Mouse (Mus musculus) WW6 (cell line): ENCODE data around the gene Rnf31.

Source experiments
- DNase-seq: peaks from one replicate; pipeline ENCODE4 v3.0.0-alpha.2; 2013; ENCODE audit warnings: low read depth, low spot score

The Rnf31 gene

DNA sequence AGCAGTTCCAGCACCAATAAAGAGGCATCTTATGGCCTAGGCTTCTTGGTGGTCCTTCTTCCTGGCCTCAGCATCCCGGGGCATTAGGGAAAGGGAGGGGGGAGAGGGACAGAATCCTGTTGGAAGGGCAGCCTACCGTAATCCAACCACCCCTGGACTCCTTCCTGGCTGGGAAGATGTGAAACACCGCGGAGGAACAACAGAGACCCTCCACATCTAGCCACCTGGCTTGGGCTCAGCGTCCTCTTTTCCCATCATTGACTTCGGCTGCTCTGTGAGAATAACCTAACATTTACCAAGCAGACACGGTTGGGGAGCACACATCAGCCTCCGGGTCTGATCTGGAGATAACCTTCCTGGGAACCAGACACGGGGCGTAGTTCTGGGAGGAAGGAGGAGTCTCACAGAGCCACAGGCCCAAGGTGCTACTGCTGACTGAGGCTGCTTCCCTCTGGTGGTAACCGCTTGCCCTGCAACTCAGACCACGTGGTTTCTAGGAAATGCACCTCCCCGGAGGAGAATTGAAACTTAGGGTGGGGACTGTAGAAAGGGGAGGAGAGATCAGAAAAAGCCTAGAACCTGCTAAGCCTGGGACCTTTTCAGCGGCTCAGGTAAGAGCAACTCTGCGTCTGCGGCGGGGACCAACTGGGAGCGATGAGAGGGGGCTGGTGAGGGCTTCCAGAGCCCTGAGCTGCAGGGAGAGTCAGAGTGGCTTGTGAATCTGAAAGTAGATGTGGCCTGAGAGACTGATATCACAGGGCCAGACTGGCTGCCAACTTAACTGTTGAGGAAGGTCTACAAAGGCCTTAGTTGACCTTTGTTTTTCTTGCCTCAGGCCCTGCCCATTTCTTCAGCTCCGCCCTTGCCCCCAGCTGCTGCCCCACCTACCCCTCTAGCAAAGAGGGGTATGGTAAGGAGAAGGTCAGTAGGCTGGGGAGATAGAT is 12.4 kb downstream of the Rnf31 start:
- DNase-seq = peak; percentile 92

DNA sequence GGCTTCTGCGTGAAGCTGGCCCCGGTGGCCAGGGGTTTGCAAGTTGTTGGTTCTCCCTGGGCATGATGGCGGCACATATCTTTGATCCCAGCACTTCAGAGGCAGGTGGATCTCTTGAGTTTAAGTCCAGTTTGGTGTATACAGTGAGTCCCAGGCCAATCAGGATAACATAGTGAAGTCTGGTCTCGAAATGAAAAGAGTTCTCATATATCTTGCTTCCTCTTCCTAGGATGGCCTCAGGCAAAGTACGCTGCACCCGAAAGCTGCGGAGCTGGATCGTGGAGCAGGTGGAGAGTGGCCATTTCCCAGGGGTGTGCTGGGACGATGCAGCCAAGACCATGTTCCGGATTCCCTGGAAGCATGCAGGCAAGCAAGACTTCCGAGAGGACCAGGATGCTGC is 13.3 kb downstream of the Rnf31 start:
- DNase-seq = no peak

DNA sequence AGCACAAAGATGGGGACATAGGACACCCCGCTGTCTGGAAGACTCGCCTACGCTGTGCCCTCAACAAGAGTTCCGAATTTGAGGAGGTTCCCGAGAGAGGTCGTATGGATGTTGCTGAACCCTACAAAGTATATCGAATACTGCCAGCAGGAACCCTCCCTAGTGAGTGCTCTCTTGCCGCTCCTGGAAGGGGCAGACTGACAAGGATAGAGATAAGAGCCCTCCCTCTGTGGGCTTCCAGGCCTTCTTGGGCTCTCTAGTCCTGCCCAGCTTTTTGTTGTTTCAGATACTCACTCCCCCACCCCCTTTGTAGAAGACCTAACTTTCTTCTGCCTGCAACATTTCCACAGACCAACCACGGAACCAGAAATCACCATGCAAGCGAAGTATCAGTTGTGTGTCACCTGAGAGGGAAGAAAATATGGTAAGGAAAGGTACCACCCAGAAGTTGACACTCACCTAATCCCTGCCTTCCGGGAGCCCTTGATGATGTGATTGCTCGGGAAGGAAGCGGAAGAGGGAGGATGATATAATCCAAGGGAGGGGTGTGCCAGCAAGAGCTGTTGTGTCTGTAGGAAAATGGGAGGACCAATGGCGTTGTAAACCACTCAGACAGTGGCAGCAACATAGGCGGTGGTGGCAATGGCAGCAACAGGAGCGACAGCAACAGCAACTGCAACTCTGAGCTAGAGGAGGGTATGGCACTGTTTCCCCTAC is 14.4 kb downstream of the Rnf31 start:
- no peak for DNase-seq

DNA sequence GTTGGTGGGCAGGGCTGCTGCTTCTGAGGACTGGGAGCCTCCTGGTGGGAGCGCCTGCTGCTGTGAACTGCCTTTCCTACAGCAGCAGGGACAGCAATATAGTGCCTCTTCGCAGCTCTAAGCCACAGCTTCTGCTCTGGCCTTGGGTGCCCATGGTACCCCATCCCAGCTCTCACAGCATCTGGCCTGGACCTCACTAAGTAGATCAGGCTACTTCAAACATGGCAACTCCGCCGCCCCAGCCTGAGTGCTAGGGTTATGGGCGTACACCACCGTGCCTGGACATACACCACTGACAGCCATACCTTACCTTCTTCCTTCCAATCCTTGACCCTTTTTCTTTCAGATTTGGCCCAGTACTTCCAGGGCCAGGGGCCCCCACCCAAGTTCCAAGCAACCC is 16.8 kb downstream of the Rnf31 start:
- no peak for DNase-seq

DNA sequence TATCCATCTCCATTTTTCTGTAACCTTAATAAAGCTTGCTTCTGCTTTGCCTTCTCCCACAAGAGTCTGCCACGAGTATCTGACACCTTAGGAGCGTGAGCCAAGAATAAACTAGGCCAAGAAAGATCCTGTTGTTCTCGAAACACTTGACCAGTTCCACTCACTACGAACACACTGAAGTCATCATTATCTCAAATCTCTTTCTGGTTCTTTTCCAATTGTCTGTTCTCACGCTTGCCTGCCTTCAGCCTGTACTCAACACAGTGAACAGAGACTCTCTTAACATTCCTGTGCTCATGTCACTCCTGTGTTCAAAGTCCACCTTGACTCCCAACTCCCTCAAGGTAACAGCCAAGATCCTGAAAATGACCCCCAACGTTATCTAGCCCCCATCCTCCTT is 21.8 kb downstream of the Rnf31 start:
- no peak for DNase-seq

DNA sequence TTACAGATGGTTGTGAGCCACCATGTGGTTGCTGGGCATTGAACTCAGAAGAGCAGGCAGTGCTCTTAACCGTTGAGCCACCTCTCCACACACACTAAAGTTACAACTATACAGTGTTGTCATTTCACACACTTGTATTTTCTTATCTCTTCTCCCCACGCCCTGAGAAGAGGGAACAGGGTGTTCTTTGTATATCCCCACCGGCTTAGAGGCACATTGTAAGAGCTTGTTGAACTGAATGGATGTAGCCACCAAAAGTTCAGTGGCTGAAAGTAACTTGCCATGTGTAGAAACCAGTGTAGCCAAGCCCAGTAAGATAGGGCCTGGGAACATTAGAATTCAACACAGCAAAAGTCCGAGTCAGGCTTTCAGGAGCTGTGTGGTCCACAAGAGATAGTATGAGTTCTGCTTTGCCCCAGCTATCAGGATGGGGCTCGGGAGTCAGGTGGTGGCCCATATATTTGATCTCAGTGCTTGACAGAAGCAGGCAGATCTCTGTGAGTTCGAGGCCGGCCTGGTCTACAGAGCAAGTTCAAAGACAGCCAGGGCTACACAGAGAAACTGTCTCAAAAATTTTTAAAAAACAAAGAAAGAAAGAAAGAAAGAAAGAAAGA is 23.2 kb downstream of the Rnf31 start:
- no peak for DNase-seq

DNA sequence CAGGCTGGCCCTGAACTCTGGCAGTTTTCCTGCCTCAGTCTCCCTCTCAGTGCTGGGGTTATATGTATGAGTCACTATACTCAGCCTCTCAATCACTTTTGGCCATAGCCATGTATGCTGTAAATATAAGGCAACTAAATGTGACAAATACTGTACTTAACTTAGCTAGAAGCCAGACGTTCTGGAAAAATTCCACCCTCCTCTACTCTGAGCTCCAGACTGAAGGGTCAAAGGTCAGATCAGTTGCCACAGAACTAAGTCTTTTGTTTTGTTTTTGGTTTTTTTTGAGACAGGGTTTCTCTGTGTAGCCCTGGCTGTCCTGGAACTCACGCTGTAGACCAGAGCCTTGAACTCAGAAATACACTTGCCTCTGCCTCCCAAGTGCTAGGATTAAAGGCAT is 24.4 kb downstream of the Rnf31 start:
- DNase-seq = no peak

DNA sequence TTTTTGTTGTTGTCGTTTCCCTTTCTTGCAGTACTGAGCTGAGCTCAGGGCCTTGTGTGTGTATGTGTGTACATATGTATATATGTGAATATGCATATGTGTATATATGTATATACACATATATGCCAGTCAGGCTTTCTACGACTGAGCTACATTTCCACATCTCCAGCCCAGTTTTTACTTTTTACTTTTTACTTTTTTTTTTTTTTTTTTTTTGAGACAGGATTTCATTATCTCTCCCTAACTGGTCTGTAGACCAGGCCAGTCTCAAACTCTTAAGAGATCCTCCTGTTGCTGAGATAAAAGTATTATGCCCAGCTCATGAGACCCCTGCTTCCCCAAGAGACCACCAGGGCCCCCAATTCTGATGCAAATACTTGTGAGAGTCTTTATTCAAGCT is 25.3 kb downstream of the Rnf31 start:
- no peak for DNase-seq

DNA sequence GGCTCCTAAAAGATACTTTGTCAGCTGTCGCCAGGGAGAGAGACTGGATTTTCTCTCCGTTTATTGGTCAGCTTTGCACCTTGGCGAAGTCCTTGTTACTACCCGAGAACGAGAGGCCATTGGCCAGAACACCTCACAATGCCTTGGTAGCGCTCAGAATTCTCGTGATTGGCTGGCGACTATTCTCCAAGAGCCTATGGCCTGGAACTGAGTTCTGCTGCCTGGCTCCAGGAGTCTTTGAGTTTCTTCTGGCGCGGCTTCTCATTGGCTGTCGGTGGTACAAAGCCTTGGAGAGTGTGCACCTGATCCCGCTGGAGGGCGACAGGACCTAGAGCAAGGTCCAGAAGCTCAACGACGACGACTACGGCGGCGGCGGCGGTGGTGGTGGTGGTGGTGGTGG is 26.3 kb downstream of the Rnf31 start, which contains the start of gene Rec8:
Gene Rec8 (plus strand): TSS at position 216 of the 400 bp plus-strand sequence.
- DNase-seq = peak; percentile 80

DNA sequence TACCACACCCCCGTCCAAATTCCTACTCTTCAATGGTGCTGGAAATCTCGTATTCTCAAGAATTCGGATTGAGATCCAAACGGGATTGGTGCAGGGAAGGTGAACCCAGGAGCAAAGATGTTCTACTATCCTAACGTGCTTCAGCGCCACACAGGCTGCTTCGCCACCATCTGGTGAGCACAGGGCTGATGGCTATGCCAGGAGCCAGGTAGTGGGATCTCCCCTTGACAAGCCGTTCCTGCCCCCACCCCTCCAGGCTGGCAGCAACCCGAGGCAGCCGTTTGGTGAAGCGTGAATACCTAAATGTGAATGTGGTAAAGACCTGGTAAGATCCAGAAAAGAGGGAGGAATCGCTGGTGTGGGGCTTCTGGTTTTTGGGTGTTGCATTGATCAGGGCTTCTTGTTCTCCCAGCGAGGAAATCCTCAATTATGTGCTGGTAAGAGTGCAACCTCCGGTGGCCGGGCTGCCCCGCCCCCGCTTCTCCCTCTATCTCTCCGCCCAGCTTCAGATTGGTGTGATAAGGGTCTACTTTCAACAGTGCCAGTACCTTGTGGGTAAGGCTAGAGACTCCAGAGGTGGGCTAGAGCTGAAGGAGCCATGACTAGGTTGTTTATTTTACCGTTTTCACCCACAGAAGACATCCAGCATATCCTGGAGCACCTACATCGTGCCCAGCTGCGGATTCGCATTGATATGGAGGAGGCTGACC is 27.1 kb downstream of the Rnf31 start:
- no peak for DNase-seq

DNA sequence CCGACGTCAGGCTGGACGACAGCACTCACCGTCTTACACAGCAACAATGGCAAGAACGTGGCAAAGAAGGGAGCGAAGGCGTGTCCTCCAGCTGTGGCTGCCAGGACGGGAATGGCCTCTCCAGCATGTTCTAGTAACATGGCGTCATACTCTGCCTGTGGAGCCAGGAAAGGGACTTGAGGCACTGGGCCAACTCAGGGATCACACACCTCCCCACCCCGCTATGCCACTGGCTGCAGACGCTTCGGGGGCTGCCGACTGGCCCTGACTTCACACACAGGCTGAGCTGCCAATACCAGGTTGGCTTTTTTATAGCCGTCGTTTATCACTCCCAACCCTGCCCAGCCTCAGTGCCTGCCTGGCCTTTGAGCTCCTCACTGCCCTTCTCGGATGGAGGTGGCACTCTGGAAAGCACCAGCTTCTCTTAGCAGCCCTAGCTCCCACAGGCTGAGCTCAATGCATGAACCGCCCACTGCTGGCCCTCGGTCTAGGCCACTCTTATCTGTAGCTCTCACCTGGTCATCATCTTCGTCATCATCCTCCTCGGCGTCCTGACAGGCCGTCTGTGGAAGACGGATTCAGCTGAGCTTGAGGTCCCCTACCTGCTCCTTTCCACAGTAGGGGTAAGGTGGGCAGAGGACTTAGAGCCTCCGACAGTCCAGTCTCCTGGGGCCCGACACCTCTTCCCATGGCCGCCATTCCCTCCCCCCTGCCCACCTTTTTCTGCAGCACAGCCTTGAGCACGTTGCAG is 36.7 kb downstream of the Rnf31 start:
- no peak for DNase-seq

DNA sequence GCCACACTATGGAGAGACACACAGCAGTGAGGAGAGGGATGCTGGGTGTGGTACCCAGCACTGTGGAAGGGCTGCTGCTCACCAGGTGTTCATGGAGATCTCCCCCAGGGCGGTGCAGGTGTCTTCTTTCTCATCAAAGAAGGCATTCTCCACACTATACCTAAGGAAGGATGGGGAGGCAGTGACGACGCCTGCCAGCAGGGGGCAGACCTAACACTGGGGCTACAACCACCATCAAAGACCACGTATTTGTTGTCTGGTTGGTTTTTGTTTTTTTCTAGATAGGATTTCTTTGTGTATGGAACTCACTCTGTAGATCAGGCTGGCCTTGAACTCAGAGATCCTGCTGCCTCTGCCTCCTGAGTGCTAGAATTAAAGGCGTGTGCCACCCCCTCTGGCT is 37.8 kb downstream of the Rnf31 start:
- DNase-seq = no peak

DNA sequence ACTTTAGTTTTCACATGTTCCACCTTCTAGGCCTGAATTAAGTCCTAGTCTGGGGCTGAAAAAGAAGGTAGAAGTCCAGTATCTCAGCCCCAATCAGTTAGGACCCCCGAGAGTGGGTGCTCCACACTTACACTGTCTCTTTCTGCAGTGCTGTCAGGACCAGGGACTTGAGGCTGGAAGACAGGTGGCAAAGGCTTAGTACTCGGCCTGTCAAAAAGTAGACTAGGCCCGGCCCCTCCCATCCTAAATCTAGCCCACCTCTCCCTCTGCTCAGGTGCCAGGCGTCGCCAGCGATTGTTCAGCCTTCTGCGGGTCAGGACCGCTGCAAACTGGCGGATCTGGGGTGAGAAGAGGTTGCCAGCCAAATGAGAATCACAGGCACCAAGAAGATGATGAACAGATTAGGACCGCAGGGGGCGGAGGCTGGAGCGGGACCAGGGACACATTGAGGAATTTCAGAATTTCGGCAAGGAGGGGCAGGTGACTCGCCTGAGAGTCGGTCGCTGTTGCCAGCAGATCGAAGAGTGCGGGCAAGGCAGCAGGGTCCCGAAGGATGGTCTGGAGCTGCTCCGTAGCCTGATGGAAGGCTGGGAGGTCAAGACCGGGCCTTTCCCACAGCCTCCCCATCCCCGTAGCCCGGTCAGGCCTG is 43.5 kb downstream of the Rnf31 start:
- no peak for DNase-seq

DNA sequence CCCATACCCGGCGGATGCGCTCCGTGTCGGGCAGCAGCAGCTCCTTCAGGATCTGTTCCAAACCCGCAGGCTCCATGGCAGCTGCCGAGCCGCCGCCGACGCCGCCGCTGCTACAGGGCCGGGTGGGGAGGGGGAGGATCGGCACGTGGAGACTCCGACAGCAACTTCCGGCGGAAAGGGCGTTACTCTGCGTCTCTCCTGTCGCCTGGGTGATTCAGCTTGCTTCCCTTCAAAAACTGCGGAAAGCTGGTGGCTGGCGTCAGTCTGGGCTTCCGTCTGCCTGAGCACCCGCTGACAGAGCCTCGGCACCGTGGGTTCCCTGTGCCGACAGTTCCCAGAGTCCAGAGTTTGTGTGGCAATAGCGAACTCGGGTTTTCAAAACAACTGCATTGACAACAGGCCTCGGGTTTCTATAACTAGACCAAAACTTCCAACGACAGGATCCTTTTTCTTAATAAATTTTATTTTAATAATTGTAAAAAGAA is 44.1 kb downstream of the Rnf31 start, which contains the start of gene Ipo4:
Gene Ipo4 (minus strand): TSS at position 435 of the 485 bp plus-strand sequence.
- peak; percentile 71 for DNase-seq

DNA sequence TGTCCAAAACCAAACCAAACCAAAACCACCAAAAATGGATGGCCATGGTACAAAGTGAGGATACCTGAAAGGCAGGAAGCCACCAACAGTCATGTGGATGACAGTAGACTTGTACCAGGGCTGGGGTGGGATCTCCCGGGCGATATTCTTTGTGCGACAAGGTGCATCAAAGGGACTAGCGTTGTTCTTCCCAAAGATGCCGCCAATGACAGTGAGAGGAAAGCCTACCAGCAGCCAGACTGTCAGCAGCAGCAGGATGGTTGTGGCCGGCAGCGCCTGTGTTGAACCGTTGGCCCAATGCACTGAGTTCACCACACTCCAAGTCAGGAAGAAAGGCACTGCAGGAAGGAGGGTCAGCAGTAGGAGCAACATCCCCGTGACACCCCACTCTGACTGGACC is 46.3 kb downstream of the Rnf31 start, which contains the start of gene Gm49378:
Gene Gm49378 (minus strand): TSS at position 101 of the 400 bp plus-strand sequence.
- DNase-seq = no peak

DNA sequence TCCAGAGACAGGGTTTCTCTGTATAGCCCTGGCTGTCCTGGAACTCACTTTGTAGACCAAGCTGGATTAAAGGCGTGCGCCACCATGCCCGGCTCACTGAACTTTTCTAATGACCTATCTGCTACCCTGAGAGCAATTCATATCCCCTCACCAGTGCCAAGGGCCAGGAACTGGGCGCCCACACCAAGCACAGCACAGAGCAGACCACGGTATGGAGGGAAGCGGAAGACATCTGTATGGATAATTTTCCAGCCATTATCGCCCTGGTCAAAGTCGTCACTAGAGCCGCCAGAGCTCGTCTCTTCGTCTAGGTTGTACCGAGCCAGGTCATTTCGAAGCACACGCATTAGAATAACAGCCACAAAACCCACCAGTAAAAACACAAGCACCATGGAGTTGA is 49.3 kb downstream of the Rnf31 start:
- no peak for DNase-seq

DNA sequence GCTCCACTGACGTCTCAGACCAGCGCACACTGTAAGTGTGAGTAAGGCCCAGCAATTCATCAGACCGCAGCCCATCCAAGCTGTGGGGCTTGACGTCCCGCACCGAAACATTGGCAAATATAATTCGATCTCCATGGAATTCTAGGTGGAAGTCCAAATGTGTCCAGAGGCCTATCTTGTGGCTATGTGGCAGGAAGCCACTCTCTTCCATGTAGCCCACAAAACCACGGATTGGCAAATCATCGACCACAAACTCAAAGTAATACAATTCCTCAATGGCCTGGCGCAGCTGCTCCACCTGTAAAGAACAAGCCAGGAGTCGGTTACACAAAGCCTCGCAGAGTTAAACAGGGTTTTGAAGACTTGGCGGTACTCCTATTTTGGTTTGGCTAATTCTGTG is 49.8 kb downstream of the Rnf31 start:
- DNase-seq = no peak

DNA sequence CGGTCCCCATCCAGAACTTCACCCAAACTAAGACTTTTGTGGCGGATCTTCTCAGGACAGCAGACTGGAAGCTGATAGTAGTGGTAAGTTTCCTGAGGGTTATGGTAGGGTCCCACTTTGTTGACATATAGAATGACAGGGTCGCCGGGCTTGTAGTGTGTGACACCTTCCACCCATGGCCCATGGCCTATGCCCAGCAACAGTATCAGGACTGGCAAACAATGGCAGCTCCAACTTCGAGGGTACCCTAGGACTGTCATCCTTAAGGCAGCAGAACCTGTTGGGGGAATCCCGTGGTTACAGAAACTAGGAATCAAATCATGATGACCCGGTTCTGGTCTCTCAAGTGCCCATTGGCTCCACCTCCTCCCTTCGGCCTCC is 51.2 kb downstream of the Rnf31 start:
- DNase-seq = no peak

DNA sequence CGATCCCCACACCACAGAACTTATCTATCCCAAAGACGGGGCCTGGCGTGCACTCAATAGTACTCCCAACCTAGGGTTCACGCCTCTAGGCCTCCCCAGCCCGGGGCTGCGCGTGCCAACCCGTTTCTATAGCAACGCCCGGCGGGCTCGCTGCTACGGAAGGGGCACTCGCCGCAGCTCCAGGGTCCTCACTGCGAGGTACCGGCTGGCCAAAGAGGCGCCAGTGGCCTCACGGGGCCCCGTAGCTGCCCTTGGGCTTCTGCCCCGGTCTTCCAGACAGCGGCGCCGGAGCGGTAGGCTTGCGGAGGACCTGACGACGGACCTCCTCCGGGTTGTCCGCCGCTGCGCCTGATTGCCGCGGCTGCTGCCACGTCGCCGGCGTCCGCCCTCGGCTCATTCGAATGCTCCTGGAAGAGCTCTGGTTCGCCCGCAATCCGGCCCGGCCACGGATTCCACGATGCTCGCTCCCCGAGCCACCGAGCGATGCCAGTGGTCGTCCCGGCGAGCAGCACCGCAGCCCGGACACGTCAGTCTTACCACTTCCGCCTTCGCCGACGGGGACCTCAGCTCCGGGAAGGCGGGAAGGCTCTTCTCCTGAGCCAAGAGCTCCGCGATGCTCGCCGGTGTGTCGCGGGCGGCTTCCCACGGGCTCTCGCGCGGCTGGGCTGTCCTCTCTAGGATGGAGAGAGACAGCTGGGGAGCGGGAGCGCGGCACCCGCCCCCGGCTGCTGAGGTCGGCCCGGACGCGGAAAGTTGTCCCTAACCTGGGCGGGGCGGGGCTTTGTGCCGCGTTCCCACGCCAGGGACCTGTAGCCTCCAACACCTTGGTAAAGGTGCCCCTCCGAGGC is 51.8 kb downstream of the Rnf31 start, which contains the start of gene Tm9sf1:
Gene Tm9sf1 (minus strand): TSS at position 747 of the 848 bp plus-strand sequence.
- DNase-seq = peak; percentile 50
